Mouse (Mus musculus): ENCODE results near the gene Vwa1.
"Not testable (repeated sequence)": the region's sequence is repeated elsewhere in the genome, so short reads cannot be mapped to it uniquely, and the experiment has no call there.

The Vwa1 gene

DNA sequence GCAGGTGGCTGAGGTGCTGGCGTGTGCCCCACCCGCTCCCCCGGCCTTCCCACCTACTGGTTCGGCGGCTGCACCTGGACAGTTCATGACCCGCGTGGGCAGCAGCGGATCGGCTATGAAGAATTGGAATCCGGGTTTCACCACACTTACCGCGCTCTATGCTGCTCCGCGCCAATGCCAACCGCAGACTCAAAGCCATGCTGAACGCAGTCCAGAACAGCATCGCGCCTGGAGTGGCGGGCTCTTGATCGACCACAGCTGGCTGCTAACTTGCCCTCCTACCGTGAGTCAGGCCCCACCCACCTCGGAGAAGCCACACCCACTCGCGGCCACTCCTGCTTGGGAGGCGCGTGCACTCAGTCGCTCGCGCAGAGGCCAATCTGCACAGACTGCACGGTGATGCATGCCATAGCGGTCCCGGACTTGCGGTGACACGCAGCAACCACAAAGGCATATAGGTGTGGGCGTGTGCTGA lies at the start of gene Vwa1:
Gene Vwa1 (minus strand): TSS at position 419 of the 475 bp plus-strand sequence.
- in situ Hi-C loops (cut with MseI, MboI) = no loop called here

DNA sequence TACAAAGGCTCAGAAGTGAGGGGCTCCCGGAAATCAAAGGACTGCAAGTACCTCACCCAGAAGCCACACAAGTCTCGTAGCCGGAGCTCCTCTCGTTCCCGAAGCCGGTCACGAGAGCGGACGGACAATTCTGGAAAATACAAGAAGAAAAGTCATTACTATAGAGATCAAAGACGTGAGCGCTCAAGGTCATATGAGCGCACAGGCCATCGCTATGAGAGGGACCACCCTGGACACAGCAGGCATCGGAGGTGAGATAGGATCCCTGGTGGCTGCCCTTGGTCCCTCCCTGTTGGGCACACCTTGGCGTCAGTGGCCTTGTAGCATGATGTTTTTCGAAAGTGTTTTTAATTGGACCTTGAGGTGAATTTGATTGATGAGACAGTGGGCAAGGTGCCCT lies 48.9 kb upstream of the Vwa1 start:
- in situ Hi-C loops (cut with MseI, MboI) = no loop called here

DNA sequence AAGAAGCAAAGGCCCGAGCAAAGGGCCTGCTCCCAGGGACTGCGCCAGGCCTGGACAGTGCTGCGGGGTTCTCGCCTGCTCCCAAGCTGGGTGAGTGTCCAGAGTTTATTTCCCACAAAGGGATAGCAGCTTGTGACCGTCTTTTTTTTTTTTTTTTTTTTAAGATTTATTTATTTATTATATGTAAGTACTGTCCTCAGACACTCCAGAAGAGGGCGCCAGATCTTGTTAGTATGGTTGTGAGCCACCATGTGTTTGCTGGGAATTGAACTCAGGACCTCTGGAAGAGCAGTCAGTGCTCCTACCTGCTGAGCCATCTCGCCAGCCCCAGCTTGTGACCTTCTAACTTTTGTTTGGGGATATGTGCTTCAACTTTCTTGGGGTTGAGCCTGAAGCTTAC lies 46.5 kb upstream of the Vwa1 start:
- in situ Hi-C loops (cut with MseI, MboI) = no loop called here

DNA sequence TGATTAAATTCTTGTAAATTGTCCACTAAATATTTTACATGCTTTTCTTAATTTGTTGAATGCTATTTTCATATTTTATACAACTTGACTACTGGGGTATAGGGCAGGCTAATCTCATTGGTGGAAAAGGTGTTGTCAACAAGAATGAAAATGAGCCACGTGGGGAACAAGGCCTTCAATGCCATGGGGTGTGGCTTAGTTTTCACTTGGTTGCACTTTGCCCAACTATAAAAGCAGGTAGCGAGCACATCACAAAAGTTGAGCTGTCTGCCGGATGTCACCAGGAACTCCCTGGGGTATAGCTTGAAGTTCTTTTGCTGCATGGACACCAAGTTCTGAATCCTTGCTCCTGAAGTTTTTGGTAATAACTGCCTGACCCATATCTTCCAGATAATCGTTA lies 43.0 kb upstream of the Vwa1 start:
- in situ Hi-C loops (cut with MseI, MboI) = no loop called here

DNA sequence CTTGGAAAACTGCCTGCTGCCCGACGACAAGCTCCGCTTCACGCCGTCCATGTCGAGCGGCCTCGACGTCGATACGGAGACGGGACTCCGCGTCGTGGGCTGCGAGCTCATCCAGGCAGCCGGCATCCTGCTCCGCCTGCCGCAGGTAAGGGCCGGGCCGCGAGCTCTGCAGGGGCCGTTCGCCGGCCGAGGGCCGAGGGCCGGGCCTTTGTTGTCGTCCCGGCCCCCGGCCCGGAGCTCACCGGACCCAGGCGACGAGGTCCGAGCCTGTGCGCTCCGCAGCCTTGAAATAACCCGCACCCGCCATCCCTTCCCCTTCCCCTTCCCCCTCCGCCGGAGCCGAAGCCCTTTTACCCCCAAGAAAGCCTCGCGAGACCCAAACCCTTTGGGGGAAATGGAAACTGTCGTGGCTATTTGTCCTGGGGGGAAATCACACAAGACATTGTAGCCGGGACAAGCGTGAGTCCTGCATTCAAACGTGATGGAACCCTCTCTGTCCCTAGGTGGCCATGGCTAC lies 38.2 kb upstream of the Vwa1 start:
- in situ Hi-C loops (cut with MseI, MboI) = no loop called here

DNA sequence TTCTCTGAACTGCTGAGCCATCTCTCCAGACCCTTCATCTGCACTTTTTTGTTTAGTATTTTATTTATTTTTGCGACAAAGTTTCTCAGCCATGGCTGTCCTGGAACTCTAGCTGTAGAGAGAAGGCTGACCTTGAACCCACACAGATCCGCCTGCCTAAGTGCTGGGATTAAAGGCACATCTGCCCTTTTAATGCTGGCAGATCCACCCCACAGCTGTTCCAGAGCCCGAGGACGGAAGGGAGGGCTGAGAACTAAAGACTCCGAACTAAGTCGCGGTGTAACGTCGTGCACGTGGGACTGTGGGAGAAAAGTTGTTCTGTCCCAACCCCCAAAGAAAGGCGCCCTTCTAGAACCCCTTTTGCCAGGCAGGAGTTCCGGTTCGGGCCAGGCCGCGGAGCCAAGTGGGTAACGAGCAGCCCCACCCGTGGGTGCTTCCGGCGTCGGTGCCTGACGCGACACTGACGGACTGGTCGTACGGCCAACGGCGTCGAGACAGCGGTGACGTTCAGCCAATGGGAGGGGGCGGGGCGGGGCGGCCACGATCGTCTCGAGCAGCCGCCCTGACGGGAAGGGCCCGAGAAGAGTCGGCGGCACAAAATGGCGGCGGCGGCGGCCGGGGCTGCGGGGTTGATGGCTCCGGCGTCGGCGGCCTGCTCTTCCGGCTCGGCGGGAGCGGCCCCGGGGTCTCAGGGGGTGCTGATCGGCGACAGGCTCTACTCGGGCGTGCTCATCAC lies 37.6 kb upstream of the Vwa1 start, which contains the start of gene Ccnl2:
Gene Ccnl2 (plus strand): TSS at position 561 of the 736 bp plus-strand sequence.
- in situ Hi-C loops (cut with MseI, MboI) = no loop called here

DNA sequence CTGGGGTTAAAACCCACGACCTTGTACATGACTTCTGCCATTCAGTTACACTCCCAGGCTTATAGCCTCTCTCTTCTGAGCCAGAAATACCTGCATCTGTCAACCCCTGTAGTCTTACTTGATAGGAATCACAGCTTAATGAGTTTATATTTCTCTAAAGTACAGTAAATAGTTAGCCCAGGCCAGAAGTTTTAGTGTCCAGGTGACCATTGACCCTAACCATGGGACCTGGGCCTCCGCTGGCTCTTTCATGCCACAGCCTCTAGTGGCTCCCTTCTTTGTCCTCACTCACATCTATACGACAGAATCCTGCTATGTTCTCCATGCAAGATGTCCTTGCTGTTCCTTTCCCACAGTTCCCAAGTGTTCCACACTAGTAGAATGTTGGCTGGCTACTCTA lies 33.3 kb upstream of the Vwa1 start:
- in situ Hi-C loops (cut with MseI, MboI) = no loop called here

DNA sequence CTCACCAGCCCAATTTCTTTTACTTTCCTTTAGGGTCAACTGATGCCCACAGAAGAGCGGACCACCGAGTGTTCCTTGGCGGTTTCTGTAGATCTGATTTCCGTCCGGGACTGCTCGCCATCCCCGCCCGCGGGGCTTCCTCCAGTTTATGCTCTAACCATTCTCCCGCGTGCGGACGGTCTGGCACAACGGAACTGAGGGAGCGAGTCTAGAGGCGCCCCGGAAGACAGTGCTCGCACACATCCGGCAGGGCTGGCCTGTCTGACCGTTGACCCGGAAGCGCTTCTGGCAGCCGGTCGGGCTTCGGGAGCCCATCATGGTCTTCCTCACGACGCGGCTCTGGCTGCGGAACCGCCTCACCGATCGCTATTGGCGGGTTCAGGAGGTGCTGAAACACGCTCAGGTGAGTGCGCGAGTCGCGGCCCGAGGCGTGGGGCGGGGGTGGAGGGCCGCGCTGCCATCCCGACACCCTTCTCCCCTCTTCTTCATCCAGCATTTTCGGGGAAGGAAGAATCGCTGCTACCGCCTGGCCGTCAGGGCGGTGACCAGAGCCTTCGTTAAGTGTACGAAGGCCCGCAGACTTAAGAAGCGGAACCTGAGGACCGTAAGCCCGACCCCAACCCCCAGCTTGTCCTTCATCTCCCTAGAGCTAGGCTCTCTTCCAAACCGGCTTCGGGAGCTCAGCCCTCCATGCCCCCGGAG lies 29.0 kb upstream of the Vwa1 start:
- in situ Hi-C loops (cut with MseI, MboI) = no loop called here

DNA sequence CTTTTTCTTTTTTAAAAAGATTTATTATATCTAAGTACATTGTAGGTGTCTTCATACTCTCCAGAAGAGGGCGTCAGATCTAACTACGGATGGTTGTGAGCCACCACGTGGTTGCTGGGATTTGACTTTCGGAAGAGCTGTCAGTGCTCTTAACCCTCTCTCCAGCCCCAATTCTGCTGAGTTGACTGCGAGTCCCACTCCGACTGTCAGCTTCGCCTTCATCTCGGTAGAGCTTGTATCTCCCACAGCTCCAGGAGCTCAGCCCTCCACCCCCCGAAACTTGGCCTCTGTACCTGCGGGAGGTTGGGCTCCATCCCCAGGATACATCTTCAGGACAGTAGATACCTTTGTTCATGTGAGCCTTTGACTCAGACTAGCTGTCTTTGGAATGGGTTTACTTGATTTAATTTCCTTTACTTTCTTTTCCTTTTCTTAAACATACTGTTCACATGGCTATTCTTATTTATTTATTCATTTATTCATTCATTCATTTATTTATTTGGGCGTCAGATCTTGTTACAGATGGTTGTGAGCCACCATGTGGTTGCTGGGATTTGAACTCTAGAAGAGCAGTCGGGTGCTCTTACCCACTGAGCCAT lies 28.3 kb upstream of the Vwa1 start, which contains the start of gene Mrpl20:
Gene Mrpl20 (plus strand): TSS at position 138 of the 599 bp plus-strand sequence.
- in situ Hi-C loops (cut with MseI, MboI) = no loop called here

DNA sequence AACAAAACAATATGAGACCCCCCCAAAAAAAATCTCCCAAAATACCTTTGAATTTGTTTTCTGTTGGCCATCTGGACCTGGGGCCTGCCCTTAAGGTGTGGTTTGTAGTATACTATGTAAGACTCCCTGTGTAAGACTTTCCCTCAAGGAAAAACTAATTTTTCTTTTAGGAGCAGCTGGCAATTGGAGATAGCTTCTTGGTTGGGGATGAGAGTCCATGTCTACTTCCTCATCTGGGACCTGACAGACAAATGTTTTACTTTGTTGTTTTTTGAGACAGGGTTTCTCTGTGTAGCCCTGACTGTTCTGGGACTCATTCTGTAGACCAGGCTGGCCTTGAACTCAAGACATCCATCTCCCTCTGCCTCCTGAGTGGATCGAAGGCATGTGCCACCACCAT lies 27.6 kb upstream of the Vwa1 start:
- in situ Hi-C loops (cut with MseI, MboI) = no loop called here

DNA sequence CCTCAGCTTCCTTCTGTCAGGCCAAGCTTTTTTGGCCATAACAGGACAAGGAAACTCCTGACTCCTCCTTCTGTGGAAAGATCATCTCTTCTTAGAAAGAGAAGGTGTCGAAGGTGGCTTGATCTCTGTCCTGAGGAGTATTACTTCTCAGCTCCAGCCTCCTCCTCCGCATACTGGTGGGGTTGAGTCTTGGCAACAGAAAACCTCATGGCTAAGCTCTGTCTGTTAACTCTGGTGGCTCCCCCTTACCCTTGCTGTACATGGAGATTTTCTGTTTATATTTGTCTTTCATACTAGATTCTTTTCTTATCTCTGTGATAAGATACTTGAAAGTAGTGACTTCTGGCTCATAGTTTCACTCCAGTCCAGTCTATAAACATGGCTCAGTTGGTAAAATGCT lies 19.2 kb upstream of the Vwa1 start:
- in situ Hi-C loops (cut with MseI, MboI) = no loop called here

DNA sequence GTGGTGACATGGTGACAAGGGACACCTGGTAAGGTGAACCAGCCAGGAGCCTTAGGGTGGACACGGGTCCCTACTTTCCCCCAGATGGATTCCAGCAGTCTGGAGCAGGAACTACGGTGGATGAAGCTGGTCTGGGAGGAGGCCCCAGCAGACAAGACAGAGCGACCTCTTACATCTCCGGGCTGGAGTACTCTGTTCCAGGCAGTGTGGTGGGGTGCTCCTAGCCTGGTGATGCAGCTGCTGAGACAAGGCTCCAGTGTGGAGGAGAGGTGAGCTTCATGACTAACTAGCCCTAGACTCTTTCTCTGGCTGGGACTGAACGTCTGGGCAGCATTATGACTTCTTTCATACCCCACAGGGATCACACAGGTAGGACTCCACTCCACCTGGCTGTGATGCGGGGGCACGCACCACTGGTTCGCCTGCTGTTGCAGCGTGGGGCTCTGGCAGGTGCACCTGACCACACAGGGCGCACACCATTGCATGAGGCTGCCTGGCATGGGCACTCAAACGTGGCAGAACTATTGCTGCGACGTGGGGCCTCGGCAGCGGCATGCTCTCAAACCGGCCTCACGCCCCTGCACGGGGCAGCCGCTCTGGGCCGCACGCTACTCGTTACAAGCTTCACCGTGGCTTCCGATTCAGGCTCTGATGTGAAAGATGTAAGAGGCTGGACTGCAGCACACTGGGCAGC lies 16.9 kb upstream of the Vwa1 start:
- in situ Hi-C loops (cut with MseI, MboI) = no loop called here

DNA sequence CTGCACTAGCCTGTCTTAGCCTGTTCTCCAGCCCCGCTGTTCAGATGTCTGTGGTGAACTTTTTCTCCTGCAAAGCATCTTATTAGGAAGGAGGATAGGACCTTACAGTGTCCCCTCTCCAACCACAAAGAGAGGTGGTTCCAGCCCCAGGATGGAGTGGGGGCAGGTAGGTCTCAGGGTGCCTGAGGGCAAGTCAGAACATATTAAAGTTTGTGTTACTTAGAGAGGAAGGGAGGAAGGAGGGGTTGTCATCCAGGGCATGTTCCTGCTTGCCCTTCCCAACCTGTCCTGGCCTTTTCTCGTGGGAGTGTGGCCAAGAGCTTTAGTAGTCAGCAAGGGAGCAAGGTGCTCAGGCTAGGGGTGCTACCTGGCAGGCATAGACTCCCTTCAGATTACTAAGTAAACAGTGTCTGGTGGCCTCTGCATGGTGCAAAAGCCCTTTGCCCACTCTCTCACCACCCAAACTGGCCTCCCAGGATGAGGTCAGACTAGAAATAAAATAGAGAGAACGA lies 16.2 kb upstream of the Vwa1 start:
- in situ Hi-C loops (cut with MseI, MboI) = no loop called here

DNA sequence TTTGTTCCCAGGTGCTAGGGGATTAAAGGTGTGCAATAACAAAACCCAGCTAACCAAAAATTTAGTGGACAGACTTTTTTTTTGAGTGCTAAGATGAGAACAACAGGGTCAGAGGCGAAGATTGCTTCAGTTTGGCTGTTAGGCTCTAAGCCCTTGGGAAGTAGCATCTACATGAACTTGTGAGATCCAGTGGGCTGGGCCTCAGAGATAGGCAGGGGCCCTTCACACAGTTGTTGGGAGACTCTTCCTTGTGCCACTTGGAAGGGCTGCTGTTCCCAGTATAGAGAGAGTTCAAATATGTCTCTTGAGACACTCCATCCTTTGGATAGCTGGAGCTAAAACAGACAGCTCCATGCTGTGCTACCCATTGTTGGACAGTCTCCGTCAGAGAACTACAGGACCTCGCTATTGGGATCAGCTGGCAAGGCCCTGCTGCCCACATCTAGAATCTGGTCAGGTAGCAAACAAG lies 15.6 kb upstream of the Vwa1 start, which contains the start of gene Ankrd65:
Gene Ankrd65 (plus strand): TSS at position 419 of the 469 bp plus-strand sequence.
- in situ Hi-C loops (cut with MseI, MboI) = no loop called here

DNA sequence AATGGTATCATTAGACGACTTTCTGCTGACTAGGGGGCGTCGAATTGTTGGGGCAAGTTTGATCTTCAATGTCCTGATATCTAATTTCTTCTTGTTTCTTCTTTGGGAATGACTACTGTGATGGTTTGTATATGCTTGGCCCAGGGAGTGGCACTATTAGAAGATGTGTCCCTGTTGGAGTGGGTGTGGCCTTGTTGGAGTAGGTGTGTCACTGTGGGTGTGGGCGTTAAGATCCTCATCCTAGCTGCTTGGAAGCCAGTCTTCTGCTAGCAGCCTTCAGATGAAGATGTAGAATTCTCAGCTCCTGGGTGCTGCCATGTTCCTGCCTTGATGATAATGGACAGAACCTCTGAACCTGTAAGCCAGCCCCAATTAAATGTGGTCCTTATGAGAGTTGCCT lies 14.3 kb upstream of the Vwa1 start:
- in situ Hi-C loops (cut with MseI, MboI) = not testable (repeated sequence)

DNA sequence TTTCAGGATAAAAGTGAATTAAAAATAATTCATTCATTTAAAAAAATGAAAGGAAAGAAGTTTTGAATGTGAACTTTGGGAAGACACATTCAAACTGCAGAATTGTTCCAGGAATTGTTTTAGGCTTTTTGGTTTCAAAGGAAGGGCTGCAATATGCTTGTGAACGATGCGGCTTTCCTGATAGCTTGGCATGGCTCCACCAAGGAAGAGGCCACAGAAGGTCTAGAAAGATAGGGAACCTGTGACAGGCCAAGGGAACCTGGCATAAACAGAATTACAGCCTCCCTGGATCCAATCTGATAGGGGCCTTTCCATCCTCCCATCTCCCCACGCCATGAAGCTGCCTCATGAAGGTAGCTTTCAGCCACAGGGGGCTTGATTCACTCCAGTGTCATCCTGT lies 13.8 kb upstream of the Vwa1 start:
- in situ Hi-C loops (cut with MseI, MboI) = no loop called here

DNA sequence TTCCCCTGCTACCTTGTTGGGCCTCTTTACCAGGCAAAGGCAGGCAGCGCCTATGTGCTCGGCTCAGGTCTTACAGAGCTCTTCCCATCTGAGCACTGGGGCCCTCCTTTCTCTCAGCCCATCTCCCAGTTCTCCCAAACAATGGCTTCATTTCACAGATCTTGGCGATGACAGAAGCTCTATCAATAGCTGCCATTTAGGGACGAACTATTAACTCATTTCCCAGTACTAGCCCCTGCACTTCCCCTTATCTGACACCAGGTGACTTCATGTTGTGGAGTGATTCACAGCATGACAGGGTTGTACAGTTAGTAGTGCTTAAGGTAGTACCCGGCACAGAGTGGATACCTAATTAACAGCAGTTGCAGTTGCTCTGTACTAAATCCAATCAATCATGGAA lies 11.3 kb upstream of the Vwa1 start, which contains the start of gene Tmem88b:
Gene Tmem88b (minus strand): TSS at position 56 of the 400 bp plus-strand sequence.
- in situ Hi-C loops (cut with MseI, MboI) = no loop called here

DNA sequence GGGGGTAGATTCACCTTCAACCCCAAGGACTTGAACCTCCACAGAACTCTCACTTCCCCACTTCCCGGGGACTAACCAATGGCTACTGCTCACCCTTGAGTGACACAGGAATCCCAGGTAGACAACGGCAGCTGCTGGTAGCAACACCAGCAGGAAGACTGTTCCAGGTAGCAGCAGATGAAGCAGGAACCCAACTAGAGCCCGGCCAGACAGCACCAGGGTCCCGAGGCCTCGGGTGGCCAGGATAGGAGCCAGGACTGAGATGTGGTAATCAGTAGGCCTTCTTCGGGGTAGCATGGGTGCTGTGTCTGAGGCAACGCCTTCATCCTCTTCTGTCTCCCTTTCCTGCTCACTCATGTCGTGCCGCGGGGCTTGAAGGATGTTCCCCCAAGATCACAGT lies 10.7 kb upstream of the Vwa1 start:
- in situ Hi-C loops (cut with MseI, MboI) = no loop called here

DNA sequence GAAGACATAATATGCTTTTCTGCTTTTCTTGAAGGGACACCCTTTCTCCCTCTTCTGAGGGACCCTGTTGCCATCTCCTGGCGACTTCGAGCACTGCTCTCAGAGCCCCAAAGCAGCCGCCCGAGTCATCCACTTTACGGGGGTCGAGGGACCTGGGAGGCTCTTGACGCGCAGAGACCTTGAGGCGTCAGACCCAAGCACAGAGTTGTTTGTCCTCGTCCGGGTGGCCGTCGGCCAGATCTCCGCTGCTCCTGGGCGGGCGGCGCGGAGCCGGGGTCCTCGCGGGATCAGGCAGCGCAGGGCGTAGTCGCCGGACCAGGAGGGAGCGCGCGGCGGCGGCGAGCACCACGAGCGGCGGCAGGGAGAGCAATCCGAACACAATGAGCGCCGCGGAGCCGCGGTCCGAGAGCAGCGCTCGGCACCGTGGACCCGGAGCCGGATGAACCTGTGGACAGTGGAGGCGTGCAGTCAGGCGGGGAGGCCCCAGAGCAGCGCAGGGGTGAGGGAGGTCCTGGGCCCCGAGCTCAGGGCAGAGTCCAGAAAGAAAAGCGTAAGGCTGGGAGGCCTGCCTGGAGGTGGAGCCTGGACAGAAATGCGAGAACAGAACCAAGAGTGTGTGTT lies 9.7 kb upstream of the Vwa1 start:
- in situ Hi-C loops (cut with MseI, MboI) = no loop called here

DNA sequence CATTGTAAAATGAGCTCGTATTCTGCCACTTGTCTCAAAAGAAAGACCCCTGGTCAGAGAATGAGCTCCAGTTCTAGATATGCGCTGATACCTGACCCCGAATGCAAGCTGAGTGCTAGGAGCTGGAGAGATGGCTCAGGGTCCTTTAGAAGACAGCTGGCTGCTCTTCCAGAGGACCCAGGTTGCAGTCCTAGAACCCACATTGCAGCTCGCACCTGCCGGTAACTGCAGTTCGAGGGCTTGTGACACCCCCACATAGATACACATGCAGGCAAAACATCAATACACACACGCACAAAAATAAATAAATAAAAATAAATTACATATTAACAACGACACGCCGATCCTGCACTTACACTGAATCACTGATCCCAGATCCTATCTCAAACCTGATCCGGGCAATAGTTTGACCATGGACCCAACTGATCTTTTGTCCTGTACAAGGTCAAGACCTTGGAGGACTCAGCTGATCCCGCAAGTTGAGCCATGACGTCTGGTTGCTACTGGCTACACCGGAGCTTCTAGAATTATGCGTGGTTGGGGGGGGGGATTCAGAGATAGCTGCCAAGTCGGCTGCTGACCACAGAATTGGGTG lies 9.1 kb upstream of the Vwa1 start:
- in situ Hi-C loops (cut with MseI, MboI) = no loop called here

Data from mouse trophoblast stem cell (cell line).